Mouse (Mus musculus) cerebellum, adult 2 months (tissue): ENCODE measurements at regions not wholly inside any gene's neighbourhood (a gene's known extent, or its start where the extent isn't known, plus 50 kb on each side); places are given as distances from the start of the nearest gene placed in this dataset.

Experiments
- CTCF ChIP-seq: fragments of 200-500 bp; IDR thresholded peaks from 2 replicates; pipeline ENCODE4 v1.5.1; 2011; ENCODE audit warnings: low read depth, mild to moderate bottlenecking, control low read depth, low read length, moderate library complexity, borderline replicate concordance; ENCODE audit not compliant: insufficient read depth
- POLR2A ChIP-seq: fragments of 200-500 bp; IDR thresholded peaks from 2 replicates; pipeline ENCODE4 v1.6.1; 2011; ENCODE audit warnings: low read length, control low read depth, borderline replicate concordance; ENCODE audit not compliant: insufficient read depth

DNA sequence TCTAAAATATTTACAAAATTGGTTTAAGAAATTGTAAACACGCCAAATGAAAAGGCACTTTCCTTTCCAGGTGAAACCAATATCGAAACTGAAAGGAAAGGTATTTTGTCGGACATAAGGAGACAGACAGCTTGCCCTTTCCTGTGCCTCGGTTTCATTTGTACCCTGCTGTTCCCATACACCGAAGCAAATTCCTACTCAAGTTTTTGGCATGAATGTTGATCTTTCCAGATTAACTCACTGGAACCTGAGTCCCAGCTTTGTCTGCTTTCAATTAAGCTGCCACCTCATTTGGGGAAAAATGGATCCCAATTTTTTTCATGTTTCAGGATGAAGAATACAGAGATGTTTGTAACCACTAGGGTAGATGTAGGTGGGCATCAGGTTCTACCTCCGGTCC, 537.9 kb downstream of the Tm4sf1 start:
- no peak for TF ChIP-seq CTCF
- no peak for TF ChIP-seq POLR2A
